Mouse (Mus musculus): ENCODE results near the gene Wbp11. TPM values are rescaled to one million over a fixed set of nuclear protein-coding genes. Genes with fewer than 3 reads are reported as not detected.

The Wbp11 gene
- polyA plus RNA-seq (2012; ENCODE audit: insufficient read depth, insufficient read length, missing spikeins) = 21.2 and 23.2 TPM in 2 replicates

DNA sequence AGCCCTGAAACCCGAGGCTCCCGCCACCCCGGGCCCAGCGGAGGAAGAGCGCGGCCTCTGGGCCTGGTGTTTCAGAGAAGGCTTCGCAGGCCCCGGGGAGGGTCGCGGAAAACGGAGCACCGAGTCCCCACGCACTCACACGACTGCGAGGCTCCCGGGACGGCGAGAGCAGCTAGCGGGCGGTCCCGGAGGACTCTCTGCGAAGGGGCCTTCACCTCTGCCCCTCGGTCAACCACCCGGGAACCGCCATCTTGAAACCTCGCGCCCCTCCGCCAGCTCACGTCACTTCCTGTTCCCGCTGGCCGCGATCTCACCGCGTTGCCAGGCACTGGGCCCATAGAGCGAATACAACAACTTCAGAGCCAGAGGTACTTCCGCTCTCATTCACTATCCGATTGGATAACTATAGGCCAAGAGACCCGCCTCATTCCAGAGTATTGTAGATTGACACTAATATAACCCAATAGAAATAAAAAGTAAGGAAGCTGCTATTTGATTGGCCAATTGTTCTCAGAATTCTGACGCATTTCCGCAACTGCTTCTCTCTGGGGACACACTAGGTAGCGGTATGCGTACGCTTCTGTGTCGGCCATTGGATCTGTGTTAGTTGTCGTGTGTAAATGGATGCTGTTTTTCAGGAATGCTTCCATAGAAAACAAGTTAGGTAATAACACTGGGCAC is at the start of gene Wbp11:
TSS of gene Wbp11 (minus strand) at position 353 of the 681 bp plus-strand sequence.
- H3K27ac ChIP-seq (replicated peaks; ENCODE audit: low read depth, low read length) = peak within 1 kb of the TSS; percentile 89
- peak within 1 kb of the TSS; percentile 95 for H3K4me3 ChIP-seq (ENCODE audit: insufficient read depth, low read depth, low read length)
- no peaks in the 10 kb centered on the region; the same call in 1 of the 2 replicates for H3K4me1 ChIP-seq (ENCODE audit: control insufficient read depth, insufficient read depth, insufficient read length, low read length)

DNA sequence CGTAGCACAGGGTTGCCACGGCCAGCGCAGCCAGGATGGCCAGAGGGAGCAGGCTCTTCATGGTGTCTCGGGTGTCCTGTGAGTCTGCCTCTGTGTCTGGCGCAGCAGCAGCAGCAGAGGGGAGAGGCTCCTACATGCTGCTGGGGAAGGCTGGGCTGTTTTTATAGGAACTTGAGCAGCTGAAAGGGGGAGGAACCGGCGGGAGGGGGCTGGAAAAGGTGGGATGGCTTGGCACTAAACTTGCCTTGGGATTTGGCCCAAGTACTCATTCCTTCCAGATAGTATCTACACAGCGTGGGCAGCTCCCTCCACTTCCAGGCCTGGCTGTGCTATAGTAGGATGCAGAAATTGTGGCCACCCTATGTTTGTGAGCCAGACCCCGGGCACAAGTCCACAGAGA is 47.6 kb upstream of the Wbp11 start, which contains the start of gene Mgp:
TSS of gene Mgp (minus strand) at position 154 of the 400 bp plus-strand sequence.
- no peaks in the 10 kb centered on the region for H3K4me1 ChIP-seq (ENCODE audit: control insufficient read depth, insufficient read depth, insufficient read length, low read length)
- H3K4me3 ChIP-seq (ENCODE audit: insufficient read depth, low read depth, low read length) = peak within 1 kb of the TSS; percentile 40
- peak within 1 kb of the TSS; percentile 34 for H3K27ac ChIP-seq (replicated peaks; ENCODE audit: low read depth, low read length)

GRCm38 (mm10) chr6:136874599-136874998 is 46.6 kb upstream of the Wbp11 start:
- H3K4me3 ChIP-seq (ENCODE audit: insufficient read depth, low read depth, low read length) = peak overlapping the region; percentile 30

GRCm38 (mm10) chr6:136868921-136869320 is 40.9 kb upstream of the Wbp11 start:
- Histone ChIP-seq H3K27ac (replicated peaks; ENCODE audit: low read depth, low read length) (no peak overlapping the region), H3K4me1 (ENCODE audit: control insufficient read depth, insufficient read depth, insufficient read length, low read length) (no peaks in the 10 kb centered on the region), H3K4me3 (ENCODE audit: insufficient read depth, low read depth, low read length) (no peak overlapping the region)

More at GRCm38 (mm10) chr6:136874599-136874998, 46.6 kb upstream of the Wbp11 start:
- no peaks in the 10 kb centered on the region for H3K4me1 ChIP-seq (ENCODE audit: control insufficient read depth, insufficient read depth, insufficient read length, low read length)
- peak overlapping the region; percentile 16; the same call in 1 of the 2 replicates for H3K27ac ChIP-seq (replicated peaks; ENCODE audit: low read depth, low read length)

- Histone ChIP-seq H3K4me1 (ENCODE audit: control insufficient read depth, insufficient read depth, insufficient read length, low read length) (no peaks in the 10 kb centered on the region), H3K4me3 (ENCODE audit: insufficient read depth, low read depth, low read length) (no peak overlapping the region), H3K27ac (replicated peaks; ENCODE audit: low read depth, low read length) (no peak overlapping the region)
Measured at GRCm38 (mm10) chr6:136866150-136866549, 38.1 kb upstream of the Wbp11 start.

- Histone ChIP-seq H3K4me1 (ENCODE audit: control insufficient read depth, insufficient read depth, insufficient read length, low read length) (no peaks in the 10 kb centered on the region), H3K27ac (replicated peaks; ENCODE audit: low read depth, low read length) (no peak overlapping the region), H3K4me3 (ENCODE audit: insufficient read depth, low read depth, low read length) (no peak overlapping the region)
Measured at GRCm38 (mm10) chr6:136865360-136865759, 37.3 kb upstream of the Wbp11 start.

DNA sequence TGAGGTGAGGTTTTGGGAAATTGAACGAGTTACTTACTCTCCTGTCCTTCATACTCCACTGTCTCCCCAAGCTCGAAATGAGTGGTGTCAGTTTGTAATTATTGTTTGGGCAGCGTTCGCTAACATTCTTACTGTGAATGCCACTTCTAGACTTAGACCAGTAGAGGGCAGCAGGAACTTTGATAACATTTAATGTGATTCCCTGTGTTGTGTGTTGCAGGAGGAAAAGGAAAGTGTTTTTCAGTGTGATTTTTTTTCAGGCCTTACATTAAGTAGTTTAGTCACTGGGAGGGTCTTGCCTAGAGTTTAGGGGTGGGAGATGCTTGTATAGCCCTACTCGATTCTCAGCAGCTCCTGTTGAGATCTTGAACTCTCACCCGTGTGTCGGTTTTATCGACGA is 33.0 kb upstream of the Wbp11 start:
- Histone ChIP-seq H3K27ac (replicated peaks; ENCODE audit: low read depth, low read length) (no peak overlapping the region), H3K4me1 (ENCODE audit: control insufficient read depth, insufficient read depth, insufficient read length, low read length) (no peaks in the 10 kb centered on the region), H3K4me3 (ENCODE audit: insufficient read depth, low read depth, low read length) (no peak overlapping the region)

DNA sequence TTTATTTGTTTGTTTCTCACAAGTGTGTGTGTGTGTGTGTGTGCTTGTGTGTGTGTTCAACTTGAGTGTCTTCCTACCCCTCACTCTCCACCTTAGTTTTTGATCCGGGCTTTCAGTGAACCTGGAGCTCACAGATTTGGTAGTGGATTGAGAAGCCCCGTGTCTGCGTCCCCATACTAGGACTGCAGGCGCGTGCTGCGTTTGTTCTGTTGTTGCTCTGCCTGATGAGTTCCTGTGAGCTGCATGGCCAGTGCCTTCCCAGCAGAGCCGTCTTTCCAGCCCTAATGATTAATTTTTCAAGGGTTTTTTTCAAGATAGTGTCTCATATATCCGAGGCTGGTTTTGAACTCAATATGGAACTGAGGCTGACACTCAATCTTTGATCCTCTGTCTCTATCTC is 30.4 kb upstream of the Wbp11 start:
- H3K27ac ChIP-seq (replicated peaks; ENCODE audit: low read depth, low read length) = no peak overlapping the region
- H3K4me3 ChIP-seq (ENCODE audit: insufficient read depth, low read depth, low read length) = no peak overlapping the region
- H3K4me1 ChIP-seq (ENCODE audit: control insufficient read depth, insufficient read depth, insufficient read length, low read length) = no peaks in the 10 kb centered on the region

DNA sequence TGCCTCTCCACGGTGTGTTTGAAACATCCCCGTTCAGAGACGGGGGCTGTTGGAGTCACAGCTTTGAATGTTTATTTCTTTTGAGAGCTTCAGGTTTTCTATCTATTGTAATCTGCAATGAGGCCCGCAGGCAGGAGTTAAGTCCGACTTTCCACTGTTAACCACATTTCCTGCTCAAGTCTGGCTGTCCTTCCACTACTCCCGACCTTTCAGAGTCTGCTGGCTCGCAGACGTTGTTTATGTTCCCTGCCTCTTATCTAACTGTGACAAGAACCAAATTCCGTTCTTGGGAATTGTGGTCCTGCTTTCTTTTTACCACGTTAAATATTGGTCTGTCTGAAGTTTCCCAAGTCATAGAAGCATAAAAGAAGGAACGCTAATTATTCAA is 29.8 kb upstream of the Wbp11 start:
- Histone ChIP-seq H3K4me3 (ENCODE audit: insufficient read depth, low read depth, low read length) (no peak overlapping the region), H3K27ac (replicated peaks; ENCODE audit: low read depth, low read length) (no peak overlapping the region), H3K4me1 (ENCODE audit: control insufficient read depth, insufficient read depth, insufficient read length, low read length) (no peaks in the 10 kb centered on the region)

GRCm38 (mm10) chr6:136857186-136857872 is 29.3 kb upstream of the Wbp11 start, which contains the start of gene Art4:
Gene Art4 (minus strand): TSS chr6:136857733.
- no peak within 1 kb of the TSS for H3K27ac ChIP-seq (replicated peaks; ENCODE audit: low read depth, low read length)
- H3K4me3 ChIP-seq (ENCODE audit: insufficient read depth, low read depth, low read length) = no peak within 1 kb of the TSS
- no peaks in the 10 kb centered on the region for H3K4me1 ChIP-seq (ENCODE audit: control insufficient read depth, insufficient read depth, insufficient read length, low read length)

GRCm38 (mm10) chr6:136856071-136856636 is 28.1 kb upstream of the Wbp11 start:
- H3K4me3 ChIP-seq (ENCODE audit: insufficient read depth, low read depth, low read length) = no peak overlapping the region
- H3K4me1 ChIP-seq (ENCODE audit: control insufficient read depth, insufficient read depth, insufficient read length, low read length) = no peaks in the 10 kb centered on the region
- no peak overlapping the region for H3K27ac ChIP-seq (replicated peaks; ENCODE audit: low read depth, low read length)

DNA sequence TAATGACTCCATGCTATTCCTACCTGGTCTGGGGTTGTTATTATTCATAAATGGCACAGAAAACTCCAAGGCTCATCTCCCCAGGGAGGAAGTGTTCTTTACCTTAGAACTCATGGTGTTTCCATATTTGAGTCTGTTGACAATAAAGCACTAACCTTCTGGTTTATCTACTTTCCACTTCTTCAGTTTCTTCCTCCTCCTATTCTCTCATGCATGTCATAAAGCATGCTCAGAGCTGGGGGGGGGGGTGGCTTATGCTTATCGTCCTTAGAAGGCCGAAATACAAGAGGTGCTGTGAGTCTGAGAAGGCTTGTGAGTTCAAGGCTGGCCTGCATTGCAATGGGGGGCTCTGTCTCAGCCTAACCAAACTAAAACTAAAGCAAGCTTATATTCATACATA is 27.1 kb upstream of the Wbp11 start:
- no peaks in the 10 kb centered on the region for H3K4me1 ChIP-seq (ENCODE audit: control insufficient read depth, insufficient read depth, insufficient read length, low read length)
- H3K27ac ChIP-seq (replicated peaks; ENCODE audit: low read depth, low read length) = no peak overlapping the region
- no peak overlapping the region for H3K4me3 ChIP-seq (ENCODE audit: insufficient read depth, low read depth, low read length)

- Histone ChIP-seq H3K27ac (replicated peaks; ENCODE audit: low read depth, low read length) (no peak overlapping the region), H3K4me3 (ENCODE audit: insufficient read depth, low read depth, low read length) (no peak overlapping the region), H3K4me1 (ENCODE audit: control insufficient read depth, insufficient read depth, insufficient read length, low read length) (no peaks in the 10 kb centered on the region)
Measured at GRCm38 (mm10) chr6:136854361-136854781, 26.3 kb upstream of the Wbp11 start.

- Histone ChIP-seq H3K27ac (replicated peaks; ENCODE audit: low read depth, low read length) (no peak overlapping the region), H3K4me3 (ENCODE audit: insufficient read depth, low read depth, low read length) (no peak overlapping the region), H3K4me1 (ENCODE audit: control insufficient read depth, insufficient read depth, insufficient read length, low read length) (no peaks in the 10 kb centered on the region)
Measured at GRCm38 (mm10) chr6:136852762-136853161, 24.7 kb upstream of the Wbp11 start.

- Histone ChIP-seq H3K4me3 (ENCODE audit: insufficient read depth, low read depth, low read length) (no peak overlapping the region), H3K27ac (replicated peaks; ENCODE audit: low read depth, low read length) (no peak overlapping the region), H3K4me1 (ENCODE audit: control insufficient read depth, insufficient read depth, insufficient read length, low read length) (no peaks in the 10 kb centered on the region)
Measured at GRCm38 (mm10) chr6:136852348-136852747, 24.3 kb upstream of the Wbp11 start.
